Mouse (Mus musculus) lung, postnatal 4 days (tissue): ENCODE measurements around the gene Aprt.
A peak's percentile ranks its signal among the peaks of the same experiment; 100 is the strongest.
"Not testable (repeated sequence)": the region's sequence is repeated elsewhere in the genome, so short reads cannot be mapped to it uniquely, and the experiment has no call there.

Experiments used
- DNase-seq, 2 experiments: peaks; one replicate each; pipeline ENCODE4 v3.0.0; 2021

Aprt gene

GRCm38 (mm10) chr8:122585411-122585891, 8.7 kb upstream of the Aprt start:
- no peak for DNase-seq

GRCm38 (mm10) chr8:122584981-122585380, 8.3 kb upstream of the Aprt start:
- DNase-seq: no peak

GRCm38 (mm10) chr8:122580926-122581325, 4.2 kb upstream of the Aprt start:
- no peak for DNase-seq

DNA sequence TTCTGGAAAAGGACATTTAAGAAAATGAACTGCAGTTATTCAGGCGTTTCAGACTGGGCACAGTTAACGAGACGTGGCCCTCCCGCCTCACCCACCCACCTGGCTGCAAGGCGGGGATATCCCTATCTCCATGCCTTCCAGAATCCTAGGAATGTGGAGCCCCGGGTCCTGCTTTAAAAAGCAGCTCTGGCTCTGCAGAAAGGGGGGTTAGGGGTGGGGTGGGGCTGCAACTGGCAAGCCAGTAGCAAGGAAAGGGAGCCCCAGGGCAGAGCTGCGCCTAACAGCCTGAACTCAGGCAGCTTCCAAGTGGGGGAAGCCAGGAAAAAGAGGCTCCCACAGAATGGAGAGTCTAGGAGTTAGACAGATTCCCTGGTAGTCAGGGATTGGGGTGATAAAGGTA, 2.5 kb upstream of the Aprt start:
- peak in 1 of 2 experiments; percentile 26 for DNase-seq

DNA sequence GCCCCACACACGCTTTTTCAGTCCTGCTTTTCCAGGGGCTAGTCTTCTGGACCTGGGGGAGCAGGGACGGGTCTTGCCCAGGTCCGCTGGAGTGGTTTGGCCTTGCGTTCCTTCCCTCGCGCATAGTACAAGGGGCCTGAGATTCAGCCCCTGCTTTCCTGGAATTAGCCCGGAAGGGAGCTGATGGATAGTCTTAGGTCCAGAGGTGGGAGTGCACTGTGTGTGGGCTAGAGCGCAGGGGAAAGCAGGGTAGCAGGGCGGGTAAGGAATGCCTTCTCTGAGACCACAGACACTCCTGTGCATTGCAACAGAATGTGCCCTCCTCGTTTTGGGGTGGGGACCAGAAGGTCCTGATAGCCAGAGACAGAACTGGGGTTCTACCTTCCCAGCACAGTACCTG, 407 bp upstream of the Aprt start:
- peak in 1 of 2 experiments; percentile 24 for DNase-seq

- no peak for DNase-seq
Measured at GRCm38 (mm10) chr8:122575735-122576647, 718 bp downstream of the Aprt start.

DNA sequence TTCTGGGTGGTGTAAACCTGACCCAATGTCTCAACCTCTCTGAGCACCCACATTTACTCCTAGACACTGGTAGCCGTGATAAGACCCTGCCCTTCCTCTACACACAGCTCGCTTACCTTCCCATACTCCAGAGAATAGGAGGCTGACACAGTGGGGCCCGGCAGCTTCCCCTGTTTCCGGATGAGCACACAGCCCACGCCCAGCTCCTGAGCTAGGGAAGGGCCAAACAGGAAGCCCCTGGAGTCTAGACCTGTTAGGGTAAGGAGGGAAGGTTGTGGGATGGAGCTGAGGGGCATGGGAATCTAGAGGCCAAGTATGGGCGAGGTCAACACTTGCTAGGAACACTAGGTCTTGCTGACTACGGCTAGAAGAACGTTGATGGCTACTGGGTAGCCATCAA, 1.4 kb downstream of the Aprt start:
- DNase-seq: peak in 1 of 2 experiments; percentile 33

- no peak for DNase-seq
Measured at GRCm38 (mm10) chr8:122574667-122575251, 1.9 kb downstream of the Aprt start.

- DNase-seq: no peak
Measured at GRCm38 (mm10) chr8:122574264-122574663, 2.4 kb downstream of the Aprt start.

DNA sequence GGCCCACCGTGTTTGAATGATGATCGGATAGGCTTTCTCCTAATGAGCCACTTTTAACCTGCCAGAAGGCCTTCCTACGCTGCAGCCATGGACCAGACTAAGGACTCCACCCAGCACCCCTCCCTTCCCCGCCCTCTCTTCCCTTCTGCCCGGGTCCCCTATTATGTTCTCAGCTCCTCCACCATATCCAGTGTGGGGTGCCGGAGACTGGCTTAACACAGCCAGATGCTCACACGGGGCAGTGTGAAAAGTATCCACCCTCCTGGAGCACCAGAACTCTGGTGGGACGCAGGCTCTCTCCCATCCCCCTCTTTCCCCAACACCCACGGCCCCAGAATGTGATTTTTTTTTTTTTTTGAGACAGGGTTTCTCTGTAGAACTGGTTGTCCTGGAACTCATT, 3.1 kb downstream of the Aprt start:
- no peak for DNase-seq

GRCm38 (mm10) chr8:122573176-122573575, 3.5 kb downstream of the Aprt start:
- DNase-seq: not testable (repeated sequence)

DNA sequence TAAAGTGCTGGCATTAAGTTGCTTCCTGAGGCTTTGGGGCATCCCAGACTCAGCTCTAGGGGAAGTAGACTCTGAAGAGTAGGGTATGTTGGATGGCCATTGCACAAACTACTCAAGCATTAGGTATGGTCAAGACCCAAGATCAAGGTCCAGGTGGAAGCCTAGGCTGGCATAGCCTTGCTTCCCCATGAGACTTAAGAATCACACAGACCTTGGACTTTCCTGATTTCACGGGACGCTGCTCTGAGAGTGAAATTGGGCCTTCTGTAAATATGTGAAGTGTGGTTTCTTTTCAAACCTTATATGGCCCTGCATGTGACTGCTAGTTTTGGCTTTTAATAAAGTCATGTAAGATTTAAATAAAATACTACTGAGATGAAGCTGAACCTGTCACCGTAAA, 4.0 kb downstream of the Aprt start:
- no peak for DNase-seq

- peak in 1 of 2 experiments; percentile 22 for DNase-seq
Measured at GRCm38 (mm10) chr8:122571750-122572267, 4.9 kb downstream of the Aprt start.

GRCm38 (mm10) chr8:122571153-122571552, 5.6 kb downstream of the Aprt start:
- no peak for DNase-seq

GRCm38 (mm10) chr8:122569996-122570395, 6.7 kb downstream of the Aprt start:
- no peak for DNase-seq

GRCm38 (mm10) chr8:122569329-122569728, 7.4 kb downstream of the Aprt start:
- no peak for DNase-seq

- no peak for DNase-seq
Measured at GRCm38 (mm10) chr8:122568881-122569309, 7.8 kb downstream of the Aprt start.

DNA sequence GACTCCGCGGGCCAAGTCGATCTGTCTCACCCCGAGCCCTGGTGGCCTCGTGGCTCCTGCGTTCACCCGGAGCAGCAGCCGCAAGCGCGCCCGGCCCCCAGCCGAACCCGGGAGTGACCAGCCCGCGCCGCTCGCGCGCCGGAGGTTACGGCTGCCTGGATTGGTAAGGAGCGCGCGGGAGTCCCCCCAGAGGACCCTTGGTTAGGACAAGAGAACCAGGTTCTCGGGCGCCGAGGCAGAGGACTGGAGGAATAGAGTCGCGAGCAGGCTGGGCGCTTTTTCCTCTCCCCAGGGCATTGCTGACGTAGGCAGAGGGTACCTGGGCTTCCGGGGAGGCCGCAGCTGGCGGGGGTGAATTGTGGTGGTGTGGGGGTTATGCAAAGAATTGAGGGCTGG, 8.6 kb downstream of the Aprt start:
- no peak for DNase-seq

GRCm38 (mm10) chr8:122567361-122568108, 9.2 kb downstream of the Aprt start, which contains the start of gene Cdt1:
Gene Cdt1, plus strand, starts transcription at chr8:122568015.
- DNase-seq: peak; percentile 97

DNA sequence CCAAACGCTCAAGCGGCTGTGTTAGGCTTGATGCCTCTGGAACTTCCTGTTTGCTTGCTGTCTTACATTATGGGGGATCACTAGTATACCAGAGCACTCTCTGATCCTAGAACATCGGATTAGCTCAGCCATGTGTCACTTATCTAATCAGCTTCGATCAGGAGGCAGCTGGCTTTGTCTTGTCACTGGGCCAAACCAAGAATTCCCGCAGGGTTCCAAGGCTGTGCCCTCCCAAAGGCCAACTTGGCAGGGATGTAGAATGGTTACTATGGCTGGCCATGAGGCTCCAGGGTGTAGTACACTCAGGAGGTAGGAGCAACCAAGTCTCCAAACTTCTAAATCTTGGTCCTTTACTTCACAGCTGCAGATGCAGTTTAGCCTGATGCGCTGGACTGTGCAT, 9.9 kb downstream of the Aprt start:
- no peak for DNase-seq

DNA sequence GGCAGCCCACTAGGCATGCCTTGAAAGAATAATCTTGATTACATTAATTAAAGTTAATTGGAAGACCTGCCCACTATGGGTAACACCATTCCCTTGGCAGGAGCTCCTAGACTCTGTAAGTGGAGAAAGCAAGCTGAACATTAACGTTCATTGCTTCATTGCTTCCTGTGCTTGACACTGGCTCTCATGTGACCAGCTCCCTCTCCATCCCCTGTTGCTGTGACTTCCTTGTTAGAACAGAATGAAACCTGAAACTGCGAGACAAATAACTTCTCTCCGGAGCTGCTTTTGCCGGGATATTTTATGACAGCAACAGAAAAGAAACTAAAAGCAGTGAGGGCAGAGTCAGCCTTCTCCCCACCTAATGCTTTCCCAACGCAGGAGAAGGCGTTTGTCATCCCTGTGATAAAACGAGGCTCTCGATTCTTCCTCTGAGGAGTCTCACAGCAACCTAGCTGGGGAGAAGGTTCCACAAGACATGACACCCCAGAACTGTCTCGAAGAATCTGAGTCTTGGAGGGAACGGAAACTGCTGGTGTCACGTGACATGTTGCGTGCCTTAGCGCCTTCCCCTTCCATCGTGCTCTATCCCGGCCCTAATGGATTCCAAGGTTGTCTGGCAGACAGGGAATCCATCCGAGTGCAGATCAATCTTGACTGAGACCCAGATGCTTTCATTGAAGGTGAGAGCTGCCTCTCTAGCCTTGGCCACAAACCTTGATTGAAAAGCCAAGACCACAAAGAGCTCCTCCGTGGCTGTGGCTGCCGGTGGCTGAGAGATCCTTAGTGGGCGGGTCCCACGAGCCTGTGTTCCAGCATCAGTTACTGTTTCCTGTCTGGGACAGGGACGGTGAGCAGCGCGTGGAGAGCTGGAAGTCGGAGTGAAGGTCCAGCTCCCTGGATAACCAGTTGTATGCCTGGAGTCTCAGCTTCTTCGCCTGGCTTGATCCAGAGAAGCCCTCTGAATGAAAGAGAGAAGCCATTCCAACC, 12.1 kb downstream of the Aprt start:
- no peak for DNase-seq

- DNase-seq: no peak
Measured at GRCm38 (mm10) chr8:122561199-122561598, 15.5 kb downstream of the Aprt start.
